Mouse (Mus musculus) forebrain, postnatal 0 days (tissue): ENCODE measurements around the gene 9430015G10Rik. TPM values are rescaled to one million over a fixed set of nuclear protein-coding genes. Genes with fewer than 3 reads are reported as not detected.

Experiments
- ATAC-seq: fragments of 200-750 bp; cut with Nextera tagmentation; 2 replicates; pipeline ENCODE4 v1.8.0; 2017; ENCODE audit warnings: mild to moderate bottlenecking, moderate library complexity
- DNase-seq: peaks from one replicate; pipeline ENCODE4 v3.0.0-alpha.2; 2015
- H3K27ac ChIP-seq: fragments of 300-500 bp; sonication (generic); 2 replicates; pipeline ENCODE4 v1.5.1; 2014; ENCODE audit warnings: low read depth, mild to moderate bottlenecking, antibody characterized with exemption, low read length, moderate library complexity, mixed read lengths
- H3K27me3 ChIP-seq: fragments of 300-500 bp; sonication (generic); 2 replicates; pipeline ENCODE4 v1.6.1; 2014; ENCODE audit warnings: mild to moderate bottlenecking, low read length, mixed read lengths; ENCODE audit not compliant: insufficient read depth
- H3K36me3 ChIP-seq: fragments of 300-500 bp; sonication (generic); 2 replicates; pipeline ENCODE4 v1.6.1; 2014; ENCODE audit warnings: mild to moderate bottlenecking, moderate library complexity; ENCODE audit not compliant: insufficient read depth
- H3K4me1 ChIP-seq: fragments of 300-500 bp; sonication (generic); 2 replicates; pipeline ENCODE4 v1.6.1; 2014; ENCODE audit warnings: antibody characterized with exemption; ENCODE audit not compliant: insufficient read depth
- H3K4me2 ChIP-seq: fragments of 300-500 bp; sonication (generic); 2 replicates; pipeline ENCODE4 v1.6.1; 2014; ENCODE audit warnings: low read depth, mild to moderate bottlenecking, moderate library complexity
- H3K4me3 ChIP-seq: fragments of 300-500 bp; sonication (generic); 2 replicates; pipeline ENCODE4 v1.5.1; 2014; ENCODE audit warnings: low read depth, low read length, mixed read lengths
- H3K9ac ChIP-seq: fragments of 300-500 bp; sonication (generic); 2 replicates; pipeline ENCODE4 v1.6.1; 2014; ENCODE audit warnings: mild to moderate bottlenecking
- H3K9me3 ChIP-seq: fragments of 300-500 bp; sonication (generic); 2 replicates; pipeline ENCODE4 v1.6.1; 2016; ENCODE audit warnings: low read length
- CTCF ChIP-seq: sonication (generic); IDR thresholded peaks from 2 replicates; pipeline ENCODE4 v1.5.1; 2016; ENCODE audit warnings: antibody characterized with exemption, control low read depth, low read depth
- WGBS: fragments of 180-500 bp; shearing (Covaris S2); extraction: QIAGEN DNeasy Blood & Tissue Kit; methylation state at CpG from one replicate; pipeline ENCODE4 v1.1.7; 2014; 5-methylcytosine and 5-hydroxymethylcytosine counted together
- polyA plus RNA-seq: library from polyadenylated mRNA; unstranded; fragments of >200 nt; fragmentation: Nextera tagmentation; extraction: Ambion mirVana; gene quantifications from 2 replicates; pipeline ENCODE4 v1.2.1, GENCODE M21; 2015
- total RNA-seq: library from RNA; depleted of rRNA; stranded (reverse); fragments of >200 nt; gene quantifications from 2 replicates; pipeline ENCODE4 v1.2.3, GENCODE M21; 2014

The 9430015G10Rik gene
- total and polyA plus RNA-seq, 2 experiments from 2014 or later, result 22.3 to 28.3 TPM

DNA sequence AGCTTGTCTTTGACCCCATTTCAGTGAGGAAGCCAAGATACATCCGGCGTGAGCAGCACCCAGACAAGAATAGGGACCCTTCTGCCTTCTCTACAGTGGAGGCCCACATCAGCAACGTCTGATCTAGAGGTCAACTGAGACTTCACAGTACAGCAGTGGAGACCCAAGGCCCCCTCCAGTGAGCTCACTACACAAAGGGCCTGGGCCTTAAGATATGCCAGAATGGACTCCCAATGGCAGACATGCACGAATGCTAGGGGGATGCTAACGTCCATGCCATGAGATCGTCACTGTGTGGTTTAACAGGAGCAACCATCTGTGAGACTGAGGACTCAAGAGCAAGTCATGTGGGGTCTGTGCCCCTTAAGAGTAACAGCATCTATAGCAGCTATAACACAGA is 15.6 kb downstream of the 9430015G10Rik start:
- H3K4me3 ChIP-seq, result no peak overlapping the region
- H3K4me2 ChIP-seq, result no peak overlapping the region
- no peak overlapping the region for H3K9ac ChIP-seq
- no peaks in the 10 kb centered on the region for H3K4me1 ChIP-seq
- no peak overlapping the region for H3K27ac ChIP-seq
- no peaks in the 10 kb centered on the region for H3K9me3 ChIP-seq
- DNase-seq (no peak), ATAC-seq (no peak)
- H3K36me3 ChIP-seq, result peaks cover 65% of the 10 kb centered on the region
- no peak for TF ChIP-seq CTCF
- no peaks in the 10 kb centered on the region for H3K27me3 ChIP-seq
- WGBS, result 95% methylated on average over 6 of the region's 6 CpGs

DNA sequence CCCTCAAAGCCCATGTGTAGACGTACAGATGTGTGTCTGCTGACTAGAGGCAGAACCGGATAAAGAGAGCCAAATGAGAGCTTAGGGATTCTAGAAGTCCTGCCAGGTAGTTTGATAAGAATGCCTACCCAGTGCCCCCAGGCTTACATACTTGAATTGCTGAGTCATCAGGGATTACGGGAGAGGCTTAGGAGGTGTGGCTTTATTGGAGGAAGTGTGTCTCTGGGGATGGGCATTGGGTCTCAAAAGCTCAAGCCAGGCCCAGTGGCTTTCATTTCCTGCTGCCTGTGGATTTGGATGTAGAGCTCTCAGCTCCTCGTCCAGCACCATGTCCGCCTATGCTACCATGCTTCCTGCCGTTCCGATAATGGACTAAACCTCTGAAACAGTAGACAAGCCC is 17.1 kb downstream of the 9430015G10Rik start:
- Histone ChIP-seq H3K27ac (no peak overlapping the region), H3K4me3 (no peak overlapping the region), H3K9ac (no peak overlapping the region), H3K9me3 (no peaks in the 10 kb centered on the region), H3K4me1 (no peaks in the 10 kb centered on the region), H3K4me2 (no peak overlapping the region), H3K36me3 (peaks cover 51% of the 10 kb centered on the region), H3K27me3 (no peaks in the 10 kb centered on the region)
- WGBS, result 89% methylated on average over 7 of the region's 7 CpGs
- no peak for ATAC-seq
- TF ChIP-seq CTCF, result no peak
- no peak for DNase-seq

DNA sequence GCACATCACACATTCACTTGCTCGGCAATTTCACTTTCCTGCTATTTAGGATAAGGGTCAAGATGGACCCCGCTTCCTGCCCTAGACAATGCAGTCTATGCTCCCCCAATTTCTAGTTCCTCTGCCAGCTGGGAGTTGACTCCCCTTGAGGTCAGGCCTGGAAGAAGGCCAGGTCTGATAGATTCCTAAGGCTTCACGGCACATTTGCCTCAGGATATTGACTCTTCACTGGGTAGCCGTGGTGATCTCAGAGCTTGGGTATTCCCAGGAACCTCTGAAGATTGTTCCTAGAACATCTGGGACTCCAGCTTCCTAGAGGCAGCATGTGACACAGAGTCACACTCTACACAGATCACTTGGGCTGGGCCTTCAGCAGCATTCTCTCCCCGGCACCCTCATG is 19.0 kb downstream of the 9430015G10Rik start:
- H3K9ac ChIP-seq, result no peak overlapping the region
- peaks cover 32% of the 10 kb centered on the region for H3K36me3 ChIP-seq
- DNase-seq, result no peak
- H3K4me3 ChIP-seq, result no peak overlapping the region
- 88% methylated on average over 5 of the region's 5 CpGs for WGBS
- H3K27ac ChIP-seq, result no peak overlapping the region
- no peak overlapping the region for H3K4me2 ChIP-seq
- ATAC-seq, result no peak
- H3K27me3 ChIP-seq, result no peaks in the 10 kb centered on the region
- H3K9me3 ChIP-seq, result no peaks in the 10 kb centered on the region
- no peak for TF ChIP-seq CTCF
- H3K4me1 ChIP-seq, result no peaks in the 10 kb centered on the region

DNA sequence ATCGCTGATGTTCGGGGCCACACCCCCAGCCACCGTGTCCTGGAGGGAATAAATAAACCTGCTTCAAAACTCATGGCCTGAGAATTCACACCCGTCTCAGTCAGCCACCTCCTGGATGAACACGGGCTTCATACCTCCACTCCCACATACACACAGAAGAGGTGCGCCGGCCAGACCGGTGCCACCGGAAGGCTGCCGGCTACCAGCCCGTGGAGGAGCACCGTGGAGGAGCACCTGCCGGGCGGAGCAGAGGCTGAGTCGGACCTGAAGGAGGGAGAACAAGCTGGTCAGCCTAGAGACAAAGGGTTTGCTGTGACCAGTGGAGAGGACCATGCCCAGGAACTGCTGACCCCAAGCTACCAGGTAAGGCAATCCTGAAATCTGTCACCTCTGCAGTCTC is 20.7 kb downstream of the 9430015G10Rik start, which contains the start of gene Rnf223:
Gene Rnf223 (plus strand): TSS at position 78 of the 400 bp plus-strand sequence.
- H3K9me3 ChIP-seq, result no peaks in the 10 kb centered on the region
- peaks cover 15% of the 10 kb centered on the region for H3K36me3 ChIP-seq
- H3K27me3 ChIP-seq, result no peaks in the 10 kb centered on the region
- H3K4me3 ChIP-seq, result no peak within 1 kb of the TSS
- no peaks in the 10 kb centered on the region for H3K4me1 ChIP-seq
- DNase-seq (no peak), ATAC-seq (no peak)
- WGBS, result 87% methylated on average over 15 of the region's 15 CpGs
- H3K27ac ChIP-seq, result no peak within 1 kb of the TSS
- no peak for TF ChIP-seq CTCF
- no peak within 1 kb of the TSS for H3K9ac ChIP-seq
- H3K4me2 ChIP-seq, result no peak within 1 kb of the TSS

DNA sequence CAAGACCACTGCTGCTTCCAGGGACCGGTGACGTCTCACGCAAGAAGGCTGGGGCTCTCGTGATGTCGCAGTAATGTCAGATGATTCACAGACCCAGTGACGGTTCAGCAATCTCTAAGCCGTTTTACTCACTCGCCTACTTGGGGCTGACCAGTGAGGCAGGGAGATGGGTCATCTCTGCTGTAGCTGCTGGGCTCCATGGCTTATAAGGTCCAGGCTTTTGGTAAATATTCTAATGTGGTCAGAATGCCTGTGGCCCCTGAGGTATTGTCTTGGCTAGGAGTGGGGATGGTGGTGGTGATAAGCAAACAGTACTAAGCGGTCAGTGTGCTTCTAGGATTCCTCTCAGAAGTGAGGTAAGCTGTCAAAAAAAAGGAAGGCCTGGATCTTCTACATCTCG is 21.2 kb downstream of the 9430015G10Rik start:
- no peak overlapping the region for H3K4me3 ChIP-seq
- no peak for TF ChIP-seq CTCF
- WGBS, result 88% methylated on average over 10 of the region's 10 CpGs
- no peak for DNase-seq
- H3K27ac ChIP-seq, result no peak overlapping the region
- H3K4me1 ChIP-seq, result no peaks in the 10 kb centered on the region
- no peak overlapping the region for H3K9ac ChIP-seq
- H3K36me3 ChIP-seq, result peaks cover 10% of the 10 kb centered on the region
- no peak overlapping the region for H3K4me2 ChIP-seq
- no peak for ATAC-seq
- H3K9me3 ChIP-seq, result no peaks in the 10 kb centered on the region
- no peaks in the 10 kb centered on the region for H3K27me3 ChIP-seq

DNA sequence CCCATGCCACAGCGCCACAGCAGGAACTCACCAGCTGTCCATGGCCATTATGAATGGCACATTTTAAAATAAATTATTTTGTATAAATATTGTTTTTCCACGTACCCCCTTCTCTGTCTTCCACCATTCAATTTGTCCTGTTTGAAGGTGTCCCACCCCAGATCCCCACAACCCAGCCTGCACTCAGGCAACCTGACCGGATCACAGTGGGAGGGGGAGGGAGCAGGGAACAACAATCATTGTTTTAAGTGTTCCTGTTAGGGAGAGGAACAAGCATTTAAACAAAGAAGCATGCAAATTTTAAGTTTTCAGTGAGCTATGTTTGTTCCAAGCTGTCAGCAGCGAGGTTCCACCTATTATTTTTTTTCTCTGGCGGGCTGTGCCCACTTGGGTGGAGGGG is 23.6 kb downstream of the 9430015G10Rik start:
- no peak for TF ChIP-seq CTCF
- Histone ChIP-seq H3K27me3 (no peaks in the 10 kb centered on the region), H3K4me3 (no peak overlapping the region), H3K4me2 (no peak overlapping the region), H3K9me3 (no peaks in the 10 kb centered on the region), H3K27ac (no peak overlapping the region), H3K4me1 (no peaks in the 10 kb centered on the region), H3K36me3 (no peaks in the 10 kb centered on the region), H3K9ac (no peak overlapping the region)
- 53% methylated on average over 5 of the region's 5 CpGs for WGBS
- no peak for DNase-seq
- no peak for ATAC-seq

DNA sequence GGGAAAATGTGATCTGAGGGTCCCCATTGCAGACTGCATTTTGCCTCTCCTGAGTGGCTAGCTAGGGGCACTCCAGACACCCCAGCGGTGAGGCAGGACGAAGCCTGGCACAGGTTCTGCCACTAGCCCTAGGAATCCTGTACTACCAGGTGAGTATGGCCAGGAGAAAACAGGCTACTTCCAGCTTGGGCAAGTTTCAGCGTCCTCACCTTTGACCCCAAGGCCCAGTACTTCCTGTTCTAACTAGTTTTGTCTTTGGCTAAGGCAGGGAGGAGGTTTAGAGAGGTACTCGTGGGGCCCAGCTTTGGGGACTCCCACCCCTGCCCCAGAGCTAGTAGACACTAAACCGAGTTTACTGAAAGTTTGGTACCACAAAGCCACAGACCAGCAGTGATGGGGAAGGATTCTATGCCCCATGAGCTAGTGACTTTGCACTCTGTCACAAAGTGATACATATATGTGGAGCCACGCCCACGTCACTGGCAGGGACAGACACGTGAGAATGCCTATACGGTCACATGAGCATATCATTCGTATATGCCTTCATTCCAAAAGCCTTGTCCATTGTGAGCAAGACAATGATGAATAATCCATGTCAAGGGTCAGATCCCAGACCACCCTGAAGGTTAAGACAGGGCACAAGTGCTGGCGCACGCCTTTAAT is 24.3 kb downstream of the 9430015G10Rik start:
- no peak overlapping the region for H3K4me2 ChIP-seq
- no peak overlapping the region for H3K27ac ChIP-seq
- ATAC-seq, result no peak
- no peaks in the 10 kb centered on the region for H3K36me3 ChIP-seq
- TF ChIP-seq CTCF, result no peak
- no peak overlapping the region for H3K4me3 ChIP-seq
- no peak for DNase-seq
- 85% methylated on average over 12 of the region's 12 CpGs for WGBS
- no peak overlapping the region for H3K9ac ChIP-seq
- H3K4me1 ChIP-seq, result no peaks in the 10 kb centered on the region
- H3K9me3 ChIP-seq, result no peaks in the 10 kb centered on the region
- H3K27me3 ChIP-seq, result no peaks in the 10 kb centered on the region
